Mouse (Mus musculus): Measurements from ENCODE around the gene Prnd.

Prnd gene

GRCm38 (mm10) chr2:131950598-131951095 is at the start of gene Prnd:
Gene Prnd, plus strand, starts transcription at chr2:131950861.
- in situ Hi-C loops (cut with MboI), result no loop called here

- in situ Hi-C loops (cut with MboI), result no loop called here
These were observed 48.2 kb upstream of the Prnd start for GRCm38 (mm10) chr2:131902423-131902822.

- in situ Hi-C loops (cut with MboI), result no loop called here
These were observed 47.8 kb upstream of the Prnd start for GRCm38 (mm10) chr2:131902867-131903266.

- in situ Hi-C loops (cut with MboI), result no loop called here
These were observed 45.6 kb upstream of the Prnd start for GRCm38 (mm10) chr2:131905025-131905424.

- in situ Hi-C loops (cut with MboI), result no loop called here
These were observed 44.9 kb upstream of the Prnd start for GRCm38 (mm10) chr2:131905776-131906175.

- in situ Hi-C loops (cut with MboI), result no loop called here
These were observed 44.4 kb upstream of the Prnd start for GRCm38 (mm10) chr2:131906266-131906665.

GRCm38 (mm10) chr2:131906846-131907245 is 43.8 kb upstream of the Prnd start:
- in situ Hi-C loops (cut with MboI), result no loop called here

GRCm38 (mm10) chr2:131907311-131907710 is 43.4 kb upstream of the Prnd start:
- in situ Hi-C loops (cut with MboI), result no loop called here

- in situ Hi-C loops (cut with MboI), result no loop called here
These were observed 42.3 kb upstream of the Prnd start for GRCm38 (mm10) chr2:131908351-131908861.

GRCm38 (mm10) chr2:131908906-131909305 is 41.8 kb upstream of the Prnd start:
- in situ Hi-C loops (cut with MboI), result no loop called here

GRCm38 (mm10) chr2:131909683-131910572 is 40.7 kb upstream of the Prnd start, which contains the start of the genes Prnp and Prn:
Gene Prnp, plus strand, starts transcription at chr2:131909928.
Gene Prn, plus strand, starts transcription at chr2:131909957.
- in situ Hi-C loops (cut with MboI), result no loop called here

- in situ Hi-C loops (cut with MboI), result no loop called here
These were observed 39.8 kb upstream of the Prnd start for GRCm38 (mm10) chr2:131910847-131911246.

- in situ Hi-C loops (cut with MboI), result no loop called here
These were observed 39.3 kb upstream of the Prnd start for GRCm38 (mm10) chr2:131911341-131911740.

GRCm38 (mm10) chr2:131912526-131913258 is 38.0 kb upstream of the Prnd start:
- in situ Hi-C loops (cut with MboI), result no loop called here

GRCm38 (mm10) chr2:131932275-131932902 is 18.3 kb upstream of the Prnd start:
- in situ Hi-C loops (cut with MboI), result no loop called here

GRCm38 (mm10) chr2:131933013-131933412 is 17.6 kb upstream of the Prnd start:
- in situ Hi-C loops (cut with MboI), result no loop called here

- in situ Hi-C loops (cut with MboI), result no loop called here
These were observed 17.1 kb upstream of the Prnd start for GRCm38 (mm10) chr2:131933598-131933997.

- in situ Hi-C loops (cut with MboI), result no loop called here
These were observed 16.4 kb upstream of the Prnd start for GRCm38 (mm10) chr2:131934243-131934642.

- in situ Hi-C loops (cut with MboI), result loop anchor here (5.0 kb wide), 1 partner anchor 108 kb away; no protein-coding TSS in a partner anchor
These were observed 15.1 kb upstream of the Prnd start for GRCm38 (mm10) chr2:131935390-131936105.

- in situ Hi-C loops (cut with MboI), result loop anchor here (5.0 kb wide), 1 partner anchor 109 kb away; no protein-coding TSS in a partner anchor
These were observed 14.3 kb upstream of the Prnd start for GRCm38 (mm10) chr2:131936410-131936809.

Data from mature B cell (primary cell).